Mouse (Mus musculus): ENCODE results near the gene Fam178b.

DNA sequence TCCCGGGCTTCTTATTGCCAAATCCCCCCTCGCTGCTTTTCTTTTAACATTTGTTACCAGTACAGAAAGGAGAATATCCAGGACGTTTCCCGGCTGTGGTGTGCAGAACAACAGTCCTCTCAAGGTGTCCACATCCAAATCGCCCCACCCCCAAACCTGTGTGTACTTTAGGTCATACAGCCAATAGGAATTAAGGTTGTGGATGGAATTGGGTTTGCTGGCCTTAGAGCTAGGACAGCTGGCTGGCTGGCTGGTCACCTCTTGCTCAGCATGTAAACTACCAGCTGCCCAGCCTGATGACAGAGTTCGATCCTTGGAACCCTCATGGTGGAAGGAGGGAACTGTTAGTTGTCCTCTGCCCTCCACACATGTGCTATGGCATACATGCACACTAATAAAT lies 11.9 kb upstream of the Fam178b start:
- TF ChIP-seq POLR2A (IDR thresholded peaks at IDR 0.05; ENCODE audit: borderline replicate concordance, low read depth, low read length), result no peak
- TF ChIP-seq CTCF (IDR thresholded peaks at IDR 0.05; ENCODE audit: low read depth, low read length), result no peak

Measured in bone marrow macrophage, adult 2 months (primary cell).